Mouse (Mus musculus) lung, postnatal 0 days (tissue): ENCODE measurements around the gene Fez2.

ENCODE experiments used
- CTCF ChIP-seq: IDR thresholded peaks from 2 replicates; pipeline ENCODE4 v1.5.1; 2016; ENCODE audit warnings: antibody characterized with exemption, mild to moderate bottlenecking
- EP300 ChIP-seq: IDR thresholded peaks from 2 replicates; pipeline ENCODE4 v1.6.1; 2016; ENCODE audit warnings: antibody characterized with exemption, mild to moderate bottlenecking, control low read depth

GRCm38 (mm10) chr17:78358251-78358726, 59.7 kb downstream of the Fez2 start:
- no peak for TF ChIP-seq CTCF
- no peak for TF ChIP-seq EP300
